Mouse (Mus musculus) bone marrow, adult 2 months (tissue): Measurements from ENCODE around the gene Nqo1. TPM values are rescaled to one million over a fixed set of nuclear protein-coding genes. Genes with fewer than 3 reads are reported as not detected.

ENCODE experiments used
- H3K27ac ChIP-seq: fragments of 200-500 bp; 2 replicates; pipeline ENCODE4 v1.5.1; 2012; ENCODE audit warnings: low read depth, mild to moderate bottlenecking, control low read depth, inconsistent platforms, low read length; ENCODE audit not compliant: control insufficient read depth, poor library complexity, insufficient read depth
- H3K4me1 ChIP-seq: fragments of 200-500 bp; 2 replicates; pipeline ENCODE4 v1.6.1; 2011; ENCODE audit warnings: low read length; ENCODE audit not compliant: control insufficient read depth, insufficient read depth
- H3K4me3 ChIP-seq: fragments of 200-500 bp; replicated peaks from 2 replicates; pipeline ENCODE3; 2011; ENCODE audit warnings: mild to moderate bottlenecking, low read depth, low read length, control low read depth; ENCODE audit not compliant: control insufficient read depth
- CTCF ChIP-seq: fragments of 200-500 bp; IDR thresholded peaks from 2 replicates; pipeline ENCODE4 v1.5.1; 2011; ENCODE audit warnings: low read length, control low read depth; ENCODE audit not compliant: control insufficient read depth, insufficient read depth
- POLR2A ChIP-seq: fragments of 200-500 bp; IDR thresholded peaks from 2 replicates; pipeline ENCODE4 v1.6.1; 2011; ENCODE audit warnings: low read depth, mild to moderate bottlenecking, control low read depth, low read length, borderline replicate concordance; ENCODE audit not compliant: control insufficient read depth
- WGBS: fragments of 180-500 bp; shearing (Covaris S2); methylation state at CpG from one replicate; pipeline ENCODE4 v1.1.7; 2018; 5-methylcytosine and 5-hydroxymethylcytosine counted together
- polyA plus RNA-seq: library from polyadenylated mRNA; stranded (reverse); fragments of >200 nt; gene quantifications from 2 replicates; pipeline ENCODE4 v1.2.4, GENCODE M21; 2011; ENCODE audit warnings: low replicate concordance; ENCODE audit not compliant: missing spikeins, insufficient read depth, insufficient read length

The Nqo1 gene
- polyA plus RNA-seq, 1 experiment, result 8.1 TPM

- TF ChIP-seq CTCF, result no peak
- no peak for TF ChIP-seq POLR2A
- Histone ChIP-seq H3K4me3 (no peak overlapping the region), H3K4me1 (peaks cover 1% of the 10 kb centered on the region; the same call in 1 of the 2 replicates), H3K27ac (peak overlapping the region; percentile 28)
- WGBS, result 58% methylated on average over 2 of the region's 2 CpGs
Observed at GRCm38 (mm10) chr8:107437711-107438110, 34.7 kb upstream of the Nqo1 start.

GRCm38 (mm10) chr8:107436841-107437421 lies 33.9 kb upstream of the Nqo1 start:
- Histone ChIP-seq H3K4me1 (peaks cover 1% of the 10 kb centered on the region; the same call in 1 of the 2 replicates), H3K4me3 (peak overlapping the region; percentile 85), H3K27ac (peak overlapping the region; percentile 96)
- no peak for TF ChIP-seq POLR2A
- no peak for TF ChIP-seq CTCF
- 1% methylated on average over 16 of the region's 16 CpGs for WGBS

- TF ChIP-seq POLR2A (peak; percentile 51; the same call in 1 of the 2 replicates), CTCF (no peak)
- H3K4me3 ChIP-seq, result peak within 1 kb of the TSS; percentile 85
- H3K4me1 ChIP-seq, result peaks cover 1% of the 10 kb centered on the region; the same call in 1 of the 2 replicates
- under 1% methylated on average over 60 of the region's 81 CpGs for WGBS
- H3K27ac ChIP-seq, result peak within 1 kb of the TSS; percentile 96
Observed at GRCm38 (mm10) chr8:107435962-107436831, 33.2 kb upstream of the Nqo1 start, which contains the start of gene Wwp2. Gene Wwp2 (plus strand): TSS chr8:107436365.

DNA sequence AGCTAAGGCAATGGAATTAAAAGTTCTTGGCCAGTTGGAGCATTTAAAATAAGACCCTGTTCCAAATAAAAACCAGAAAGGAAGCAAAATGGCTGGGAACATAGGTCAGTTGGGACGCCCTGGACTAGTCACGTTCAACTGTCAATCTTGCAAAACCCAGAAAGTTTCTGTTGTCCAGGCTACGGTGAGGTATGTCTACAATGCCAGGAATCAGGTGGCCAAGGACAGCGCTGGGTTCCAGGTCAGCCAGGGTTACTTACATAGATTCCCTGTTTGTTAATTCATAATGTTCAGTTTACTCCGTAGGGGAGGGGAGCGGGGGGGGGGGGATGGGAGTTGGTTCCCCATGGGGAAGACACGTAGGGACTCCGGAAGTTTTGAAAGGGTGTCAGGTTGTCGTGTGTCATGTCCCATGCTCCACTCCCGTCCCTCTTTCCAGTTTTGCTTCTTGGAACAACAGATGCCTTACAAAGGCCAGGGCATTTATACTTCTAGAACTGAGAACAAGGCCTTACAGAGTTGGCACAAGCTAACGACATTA lies 32.5 kb upstream of the Nqo1 start:
- peak overlapping the region; percentile 96; the same call in 1 of the 2 replicates for H3K27ac ChIP-seq
- peaks cover 1% of the 10 kb centered on the region; the same call in 1 of the 2 replicates for H3K4me1 ChIP-seq
- H3K4me3 ChIP-seq, result peak overlapping the region; percentile 65
- TF ChIP-seq POLR2A (no peak), CTCF (no peak)
- 19% methylated on average over 11 of the region's 11 CpGs for WGBS

DNA sequence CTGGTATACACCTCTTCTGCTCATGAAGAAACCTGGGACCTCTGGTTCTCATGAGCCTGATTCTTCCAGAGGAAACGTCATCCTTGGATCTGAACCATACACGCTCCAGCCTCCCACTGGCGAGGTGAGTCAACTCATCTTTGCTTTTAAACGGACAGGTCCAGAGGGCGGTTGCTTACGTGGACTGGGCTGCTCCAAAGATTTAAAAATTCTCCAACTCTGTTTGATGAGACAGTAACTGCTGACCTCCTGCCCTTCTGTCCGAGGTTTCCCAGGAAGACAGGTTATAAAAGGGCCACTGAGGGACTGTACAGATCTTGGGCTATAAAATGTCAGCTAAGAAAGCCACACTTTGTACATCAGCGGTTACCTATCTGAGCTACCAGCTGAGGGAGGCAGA lies 27.8 kb upstream of the Nqo1 start:
- no peak for TF ChIP-seq CTCF
- TF ChIP-seq POLR2A, result no peak
- Histone ChIP-seq H3K4me1 (no peaks in the 10 kb centered on the region; the same call in 1 of the 2 replicates), H3K27ac (no peak overlapping the region), H3K4me3 (no peak overlapping the region)
- WGBS, result 81% methylated on average over 8 of the region's 8 CpGs

- Histone ChIP-seq H3K4me1 (no peaks in the 10 kb centered on the region; the same call in 1 of the 2 replicates), H3K4me3 (no peak overlapping the region), H3K27ac (no peak overlapping the region)
- TF ChIP-seq CTCF, result no peak
- no peak for TF ChIP-seq POLR2A
- WGBS, result 31% methylated on average over 8 of the region's 8 CpGs
Observed at GRCm38 (mm10) chr8:107425230-107425597, 22.2 kb upstream of the Nqo1 start.

DNA sequence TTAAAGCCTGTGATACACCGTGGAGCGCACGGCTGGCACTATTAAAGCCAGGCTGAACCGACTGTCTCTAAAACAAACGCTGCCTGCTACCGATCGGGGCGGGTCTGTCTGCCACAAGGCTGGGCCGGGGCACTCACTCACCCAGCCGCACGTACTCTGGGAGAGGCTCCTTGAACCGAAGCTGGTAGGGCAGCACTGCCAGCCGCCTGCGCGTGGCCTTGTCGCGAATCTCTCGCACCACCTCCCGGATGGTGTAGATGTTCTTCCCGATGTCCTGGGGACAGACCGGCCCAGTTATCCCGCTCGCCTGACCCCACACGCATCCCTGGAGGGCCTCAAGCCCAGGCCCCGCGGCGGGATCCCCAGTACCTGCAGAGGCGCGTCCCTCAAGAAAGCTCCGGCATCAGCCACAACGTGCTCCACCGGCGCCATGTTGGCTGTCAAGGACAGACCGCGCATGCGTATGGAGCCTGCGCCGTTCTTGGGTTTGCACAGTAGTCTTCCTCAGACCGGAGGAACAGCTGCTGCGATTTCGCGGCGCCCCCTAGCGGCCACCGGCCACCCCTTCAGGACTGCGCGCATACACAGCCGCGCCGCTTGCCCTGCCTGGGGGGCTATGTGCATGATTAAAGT lies 21.7 kb upstream of the Nqo1 start, which contains the start of gene Nob1:
Nob1 (minus strand) TSS at position 455 of the 633 bp plus-strand sequence.
- Histone ChIP-seq H3K27ac (peak within 1 kb of the TSS; percentile 58), H3K4me3 (peak within 1 kb of the TSS; percentile 88), H3K4me1 (no peaks in the 10 kb centered on the region; the same call in 1 of the 2 replicates)
- TF ChIP-seq CTCF (peak; percentile 93), POLR2A (peak; percentile 75; the same call in 1 of the 2 replicates)
- WGBS, result 1% methylated on average over 50 of the region's 50 CpGs

GRCm38 (mm10) chr8:107424176-107424575 lies 21.2 kb upstream of the Nqo1 start:
- no peak for TF ChIP-seq CTCF
- no peak for TF ChIP-seq POLR2A
- H3K27ac ChIP-seq, result no peak overlapping the region
- peak overlapping the region; percentile 88 for H3K4me3 ChIP-seq
- 20% methylated on average over 9 of the region's 9 CpGs for WGBS
- H3K4me1 ChIP-seq, result no peaks in the 10 kb centered on the region; the same call in 1 of the 2 replicates
